Mouse (Mus musculus): ENCODE results near the gene Rtp2.

DNA sequence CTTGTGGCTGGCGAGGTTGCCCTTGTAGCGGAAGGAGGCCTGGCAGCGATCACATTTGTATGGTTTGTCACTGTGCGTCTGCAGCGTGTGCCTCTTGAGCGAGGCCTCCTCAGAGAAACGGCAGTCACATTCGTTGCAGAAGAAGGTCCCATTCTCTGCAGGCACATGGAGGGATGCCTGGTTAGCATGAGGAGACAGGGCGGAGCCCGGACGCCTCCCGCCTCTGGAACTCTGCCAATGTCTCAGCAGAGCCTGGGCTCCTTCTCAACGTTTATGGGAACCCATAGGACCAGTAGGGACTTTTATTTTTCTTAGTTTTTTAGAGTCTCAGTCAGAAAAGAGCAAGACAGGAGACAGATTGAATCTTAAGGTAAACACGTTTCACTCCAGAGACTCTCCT, 37.7 kb upstream of the Rtp2 start:
- TF ChIP-seq POLR2A (IDR thresholded peaks at IDR 0.05; ENCODE audit: low read depth, low read length) (no peak), CTCF (IDR thresholded peaks at IDR 0.05; ENCODE audit: extremely low read depth, insufficient read depth, insufficient read length, insufficient replicate concordance) (no peak)

All from spleen, adult 2 months (tissue).